Mouse (Mus musculus) T-helper 2 cell (primary cell): ENCODE measurements around the gene Krt32.

ENCODE experiments used
- in situ Hi-C: fragments of 300-600 bp; cut with MboI, MseI; formaldehyde crosslinking; loops from one replicate; pipeline ENCODE4 v1.15.1; 2025; ENCODE audit warnings: high pct_unique_total_duplicates

Gene Krt32

GRCm38 (mm10) chr11:100087861-100088260 is at the start of gene Krt32:
Gene Krt32 (minus strand): TSS chr11:100088226.
- in situ Hi-C loops: no loop called here

- in situ Hi-C loops: no loop called here
Measured at GRCm38 (mm10) chr11:100137693-100138092, 49.7 kb upstream of the Krt32 start.

DNA sequence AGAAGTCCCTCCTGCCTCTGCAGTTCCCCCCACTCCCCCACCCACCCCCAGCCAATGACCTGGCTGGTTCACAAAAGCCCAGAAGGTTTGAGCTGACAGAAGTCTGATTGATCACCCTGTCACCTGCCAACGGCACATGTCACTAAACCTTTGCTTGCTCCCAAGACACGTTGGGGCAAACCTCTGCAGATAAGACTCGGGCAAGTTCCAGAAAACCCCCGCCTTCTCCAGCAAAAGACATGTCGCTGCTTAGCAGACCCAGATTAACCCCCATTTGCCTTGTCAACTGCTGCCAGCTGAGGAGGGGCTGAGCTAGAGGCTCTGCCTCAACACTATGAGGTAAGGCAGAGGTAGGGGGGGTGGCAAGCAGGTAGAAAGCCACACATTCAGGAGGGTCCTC is 48.5 kb upstream of the Krt32 start:
- in situ Hi-C loops: no loop called here

DNA sequence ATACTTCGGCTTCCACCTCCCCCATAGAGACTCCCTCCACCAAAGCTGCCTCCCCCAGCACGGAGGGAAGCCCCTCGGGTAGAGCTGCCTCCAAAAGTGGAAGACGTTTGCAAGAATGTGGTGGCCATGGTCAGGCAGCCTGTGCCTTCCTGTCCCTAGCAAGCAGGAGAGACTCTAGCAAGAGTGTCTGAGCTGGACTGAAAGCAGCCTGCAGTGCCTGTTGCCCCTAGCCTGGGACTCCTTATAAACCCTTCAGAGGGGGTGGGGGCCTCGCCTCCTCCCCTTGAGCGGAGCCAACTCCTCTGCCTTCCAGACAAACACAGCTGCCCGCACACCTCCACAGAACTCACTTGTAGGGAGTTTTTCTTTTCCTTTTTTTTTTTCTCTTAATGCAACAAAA is 47.7 kb upstream of the Krt32 start, which contains the start of gene Krt15:
TSS of gene Krt15 (minus strand) at position 198 of the 400 bp plus-strand sequence.
- in situ Hi-C loops: no loop called here

- in situ Hi-C loops: no loop called here
Measured at GRCm38 (mm10) chr11:100124901-100125300, 36.9 kb upstream of the Krt32 start.

DNA sequence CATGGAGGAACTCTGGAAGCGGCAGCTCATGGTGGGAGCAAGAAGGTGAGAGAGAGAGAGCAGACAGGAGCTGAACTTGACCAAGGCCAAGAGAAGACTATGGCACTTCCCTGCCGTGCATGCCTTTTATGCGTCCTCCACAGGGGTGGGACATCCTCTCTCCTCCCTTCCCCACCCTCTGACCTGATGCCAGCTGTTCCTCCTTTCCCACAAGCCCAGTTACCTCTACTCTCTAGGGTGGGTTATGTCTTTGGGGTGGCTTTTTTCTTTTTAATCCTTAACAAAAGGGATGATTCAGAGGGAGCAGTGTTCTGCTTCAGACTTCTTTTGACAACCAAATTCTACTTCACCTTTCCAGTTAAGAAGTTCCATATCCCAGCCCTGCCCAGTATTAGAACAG is 33.4 kb upstream of the Krt32 start, which contains the start of gene Krt13:
TSS of gene Krt13 (minus strand) at position 101 of the 400 bp plus-strand sequence.
- in situ Hi-C loops: no loop called here

DNA sequence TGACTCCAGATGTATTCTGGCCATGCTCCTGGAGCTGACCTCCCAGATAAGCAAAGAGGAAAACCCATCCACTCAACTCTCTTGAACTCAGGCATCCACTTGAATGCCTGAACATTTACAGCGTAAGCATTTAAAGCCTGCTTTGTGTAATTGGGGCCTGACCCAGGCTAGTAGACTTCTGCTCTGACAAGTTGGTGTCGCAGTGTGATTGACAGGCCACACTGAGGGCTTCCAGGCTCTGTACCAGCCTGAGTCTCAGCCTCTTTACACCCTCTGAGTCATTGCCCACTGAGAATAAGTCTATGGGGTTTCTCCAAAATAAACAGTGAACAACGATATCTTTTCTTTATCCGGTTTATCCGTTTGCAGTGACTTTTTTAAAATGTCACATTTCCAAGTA is 32.3 kb upstream of the Krt32 start:
- in situ Hi-C loops: no loop called here

DNA sequence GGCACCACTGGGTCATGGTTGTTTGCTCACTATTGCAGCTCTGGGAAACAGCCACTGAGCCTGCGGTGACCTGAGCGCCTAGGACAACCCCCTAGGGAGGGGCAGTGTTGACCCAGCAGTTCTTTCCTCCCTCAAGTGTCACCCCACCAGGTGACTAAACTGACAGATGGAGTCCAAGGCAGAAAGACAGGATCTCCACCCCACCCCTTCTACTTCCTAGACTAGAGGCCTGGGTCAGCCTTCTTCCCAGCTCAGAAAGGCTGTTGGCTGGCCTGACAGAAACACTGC is 25.7 kb upstream of the Krt32 start:
- in situ Hi-C loops: no loop called here

DNA sequence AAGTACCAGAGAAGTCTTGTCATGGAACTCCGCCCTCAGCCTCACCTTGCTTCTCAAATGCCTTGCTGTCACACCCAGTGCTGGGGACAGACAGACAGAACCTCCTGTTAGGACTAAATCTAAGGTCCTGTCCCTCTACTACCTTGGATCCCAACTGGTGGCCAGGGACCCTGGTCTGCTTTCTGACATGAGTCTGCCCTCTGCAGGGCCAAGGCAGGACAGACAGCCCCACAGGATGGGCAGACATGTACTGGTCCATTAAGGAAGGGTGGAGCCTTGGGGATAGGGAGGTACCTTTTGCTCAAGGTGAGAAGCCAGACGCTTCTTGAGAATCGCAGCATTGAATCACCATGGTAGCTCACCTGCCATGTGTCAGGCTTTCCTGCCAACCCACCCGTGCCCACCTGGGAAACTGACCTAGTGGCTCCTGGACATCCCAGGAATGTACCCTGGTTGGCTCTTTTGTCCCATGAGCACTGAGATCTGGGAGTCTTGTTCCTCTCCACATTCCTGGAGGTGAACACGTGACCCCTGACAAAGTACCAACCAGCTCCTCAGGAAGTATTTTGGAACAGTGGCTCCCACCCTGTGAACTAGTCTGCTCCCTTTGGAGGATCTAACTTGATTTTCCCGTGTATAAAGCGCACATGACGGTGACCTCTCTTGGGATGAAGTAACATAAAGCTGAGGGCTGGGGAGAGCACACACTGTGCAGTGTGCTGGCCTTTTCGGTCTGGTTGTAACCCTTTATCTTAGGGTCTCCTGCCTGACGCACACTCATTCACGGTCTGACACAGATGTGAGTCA is 25.1 kb upstream of the Krt32 start:
- in situ Hi-C loops: no loop called here

GRCm38 (mm10) chr11:100105576-100106122 is 17.6 kb upstream of the Krt32 start, which contains the start of gene Krt36:
Gene Krt36 (minus strand): TSS chr11:100105626.
- in situ Hi-C loops: no loop called here

- in situ Hi-C loops: no loop called here
Measured at GRCm38 (mm10) chr11:100102693-100103429, 14.8 kb upstream of the Krt32 start.

DNA sequence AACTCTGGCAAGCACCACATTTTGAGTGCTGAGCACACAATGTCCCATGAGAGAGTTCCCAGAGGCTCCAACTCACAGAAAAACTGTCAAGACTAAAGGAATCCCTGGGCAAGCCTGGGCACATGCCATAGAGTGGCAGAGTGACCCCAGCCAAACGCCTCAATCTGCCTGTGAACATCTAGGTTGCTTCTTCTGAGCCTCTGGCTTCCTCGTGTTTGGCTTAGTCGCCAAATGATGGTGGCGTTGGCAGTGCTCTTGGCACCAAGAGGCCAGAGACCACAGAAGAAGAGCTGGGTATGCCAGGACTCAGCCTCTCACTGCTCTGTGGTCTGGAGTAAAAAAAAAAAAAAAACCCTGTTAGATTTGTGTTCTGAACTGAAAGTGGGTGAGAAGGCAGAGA is 12.4 kb upstream of the Krt32 start:
- in situ Hi-C loops: no loop called here

DNA sequence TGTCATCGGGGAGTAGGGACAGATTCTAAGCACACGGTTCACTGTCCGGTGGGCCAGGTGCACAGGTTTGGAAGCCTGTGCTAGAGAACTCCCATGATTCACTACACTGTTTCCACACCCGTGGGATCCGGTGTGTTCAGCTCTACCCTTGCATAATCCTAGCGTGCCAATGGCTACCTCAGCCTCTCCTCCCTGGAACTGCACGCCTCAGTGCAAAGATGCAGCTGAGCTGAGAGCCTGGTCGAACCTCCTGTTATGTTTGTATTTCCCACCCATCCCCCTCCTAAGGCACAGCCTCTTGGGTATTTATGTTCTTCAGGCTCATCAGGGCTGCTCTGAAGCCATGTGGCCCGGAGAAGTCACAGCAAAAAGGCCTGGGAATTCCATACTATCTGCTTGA is 9.8 kb upstream of the Krt32 start:
- in situ Hi-C loops: no loop called here

DNA sequence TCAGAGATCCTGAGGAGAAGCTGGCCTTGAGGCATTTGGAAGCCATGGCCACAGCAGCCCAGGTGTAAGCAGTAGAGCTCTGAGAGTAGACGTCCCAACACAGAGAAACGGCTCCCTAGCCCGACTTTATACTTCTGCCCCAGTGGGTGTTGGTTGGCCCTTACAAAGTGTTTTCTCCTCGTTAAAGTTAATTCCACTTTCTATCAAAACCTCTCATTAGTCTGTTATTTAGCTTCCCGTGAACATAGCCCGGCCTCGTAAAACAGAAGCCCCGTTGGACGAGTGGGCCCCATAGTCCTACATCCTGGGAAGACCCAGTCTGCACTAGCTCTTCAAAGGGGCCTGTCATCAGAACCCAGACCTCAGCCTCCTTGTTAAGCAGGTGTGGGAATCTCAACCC is 8.1 kb upstream of the Krt32 start, which contains the start of gene Krt35:
TSS of gene Krt35 (minus strand) at position 101 of the 400 bp plus-strand sequence.
- in situ Hi-C loops: no loop called here

- in situ Hi-C loops: no loop called here
Measured at GRCm38 (mm10) chr11:100088378-100089025, 476 bp upstream of the Krt32 start.

GRCm38 (mm10) chr11:100073873-100074272 is 14.2 kb downstream of the Krt32 start:
- in situ Hi-C loops: no loop called here

DNA sequence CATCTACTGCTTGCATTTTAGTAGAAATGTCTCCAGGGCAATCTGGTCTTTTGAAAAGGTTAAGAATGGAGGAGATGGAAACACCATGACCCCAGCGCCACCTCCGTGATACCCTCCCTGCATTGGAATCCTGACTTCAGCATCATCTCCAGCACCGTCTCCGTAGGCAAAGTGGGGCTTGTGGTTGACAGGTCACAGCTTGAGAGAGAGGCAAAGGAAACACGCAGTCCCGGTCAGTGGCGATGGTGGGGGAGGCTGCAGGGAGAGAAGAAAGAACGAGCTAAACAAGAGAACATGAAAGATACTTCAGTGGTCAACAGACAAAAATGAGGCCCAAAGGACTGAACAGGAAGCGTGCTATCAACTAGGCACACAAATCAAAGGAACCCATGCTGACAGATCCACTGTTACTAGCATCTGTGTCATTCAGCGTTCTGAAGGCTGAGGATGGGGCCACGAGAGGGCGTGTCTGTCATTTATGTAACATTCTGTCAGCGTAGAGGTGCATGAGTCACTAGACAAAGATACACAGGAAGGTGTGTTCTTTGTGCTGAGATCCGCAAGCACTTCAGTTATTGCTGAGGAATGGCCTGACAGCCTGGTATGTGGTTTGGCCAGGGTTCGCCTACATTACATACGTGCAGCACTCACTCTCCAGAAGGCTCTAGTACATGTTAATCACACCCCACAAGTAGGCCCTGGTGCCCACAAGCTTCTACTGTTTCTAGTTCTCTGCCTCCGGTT is 20.6 kb downstream of the Krt32 start:
- in situ Hi-C loops: no loop called here

DNA sequence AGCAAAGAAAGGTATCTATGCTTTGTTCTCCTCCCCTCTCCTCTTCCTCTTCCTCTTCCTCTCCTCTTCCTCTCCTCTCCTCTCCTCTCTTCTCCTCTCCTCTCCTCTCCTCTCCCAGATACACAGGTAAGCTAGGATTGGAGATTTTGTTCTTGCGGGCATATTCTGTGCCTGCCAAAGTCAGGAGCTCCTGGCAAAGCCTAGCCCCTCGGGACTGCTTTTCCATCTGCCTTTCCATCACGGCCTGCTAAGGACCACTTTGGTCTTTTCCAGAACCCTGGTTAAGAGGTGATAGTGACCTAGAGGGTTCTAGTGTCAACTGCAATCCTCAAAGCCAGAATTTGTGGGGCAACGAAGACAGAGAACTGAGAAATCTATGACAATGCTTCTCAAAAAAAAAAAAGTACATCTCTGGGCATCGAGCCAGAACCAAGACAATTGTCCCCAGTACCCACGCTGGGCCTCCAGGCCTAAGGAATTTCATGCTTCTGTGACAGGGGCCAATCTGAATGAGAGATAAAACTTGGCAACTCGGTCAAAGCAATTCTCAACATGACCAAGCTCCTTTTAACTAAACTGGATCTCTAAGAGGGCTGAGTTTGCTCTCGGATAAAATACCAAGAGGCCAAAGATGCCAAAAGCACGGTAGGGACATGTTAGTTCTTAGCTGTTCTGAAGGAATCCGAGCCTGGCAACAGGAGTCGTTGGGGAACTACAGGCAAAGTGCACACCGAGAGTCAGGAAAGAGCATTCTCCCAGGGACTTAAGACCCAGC is 21.6 kb downstream of the Krt32 start:
- in situ Hi-C loops: no loop called here

- in situ Hi-C loops: no loop called here
Measured at GRCm38 (mm10) chr11:100058875-100059274, 29.2 kb downstream of the Krt32 start.
